Mouse (Mus musculus): ENCODE results near the gene Ankar. TPM values are rescaled to one million over a fixed set of nuclear protein-coding genes. Genes with fewer than 3 reads are reported as not detected.

Gene Ankar
- polyA plus RNA-seq, 1 experiment from 2014 or later = not detected

- 70% methylated on average over 5 of the region's 5 CpGs for WGBS (ENCODE audit: missing documents)
- no peak overlapping the region for H3K27ac ChIP-seq
- H3K4me3 ChIP-seq (ENCODE audit: inconsistent target) = no peak overlapping the region
- H3K36me3 ChIP-seq (ENCODE audit: inconsistent target) = peaks cover 21% of the 10 kb centered on the region; the same call in 1 of the 2 replicates
- H3K79me2 ChIP-seq (ENCODE audit: inconsistent target) = no peaks in the 10 kb centered on the region
Observed at GRCm38 (mm10) chr1:72635221-72635620, 65.2 kb downstream of the Ankar start.

DNA sequence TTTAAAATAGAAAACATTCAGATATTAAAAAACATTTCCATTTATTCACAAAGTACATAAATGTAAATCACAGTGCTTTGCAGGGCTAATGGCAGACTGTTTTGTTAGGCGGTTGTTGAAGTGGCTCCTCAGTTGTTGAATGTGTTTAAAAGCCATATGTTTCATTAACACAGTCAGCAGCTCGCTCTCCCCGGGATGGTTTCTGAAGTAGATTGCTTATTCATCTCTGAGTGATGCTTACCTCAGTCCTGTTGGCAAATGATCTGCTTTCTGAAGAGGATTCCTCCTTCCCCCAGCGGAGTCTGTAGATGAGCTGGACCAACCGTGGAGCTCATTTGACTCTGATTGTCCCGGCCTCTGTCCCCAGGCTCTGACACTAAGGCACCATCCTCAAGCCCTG lies 88.2 kb downstream of the Ankar start:
- 95% methylated on average over 6 of the region's 6 CpGs for WGBS (ENCODE audit: missing documents)
- Histone ChIP-seq H3K36me3 (ENCODE audit: inconsistent target) (peaks cover 65% of the 10 kb centered on the region), H3K79me2 (ENCODE audit: inconsistent target) (no peaks in the 10 kb centered on the region), H3K4me3 (ENCODE audit: inconsistent target) (no peak overlapping the region), H3K27ac (no peak overlapping the region)

DNA sequence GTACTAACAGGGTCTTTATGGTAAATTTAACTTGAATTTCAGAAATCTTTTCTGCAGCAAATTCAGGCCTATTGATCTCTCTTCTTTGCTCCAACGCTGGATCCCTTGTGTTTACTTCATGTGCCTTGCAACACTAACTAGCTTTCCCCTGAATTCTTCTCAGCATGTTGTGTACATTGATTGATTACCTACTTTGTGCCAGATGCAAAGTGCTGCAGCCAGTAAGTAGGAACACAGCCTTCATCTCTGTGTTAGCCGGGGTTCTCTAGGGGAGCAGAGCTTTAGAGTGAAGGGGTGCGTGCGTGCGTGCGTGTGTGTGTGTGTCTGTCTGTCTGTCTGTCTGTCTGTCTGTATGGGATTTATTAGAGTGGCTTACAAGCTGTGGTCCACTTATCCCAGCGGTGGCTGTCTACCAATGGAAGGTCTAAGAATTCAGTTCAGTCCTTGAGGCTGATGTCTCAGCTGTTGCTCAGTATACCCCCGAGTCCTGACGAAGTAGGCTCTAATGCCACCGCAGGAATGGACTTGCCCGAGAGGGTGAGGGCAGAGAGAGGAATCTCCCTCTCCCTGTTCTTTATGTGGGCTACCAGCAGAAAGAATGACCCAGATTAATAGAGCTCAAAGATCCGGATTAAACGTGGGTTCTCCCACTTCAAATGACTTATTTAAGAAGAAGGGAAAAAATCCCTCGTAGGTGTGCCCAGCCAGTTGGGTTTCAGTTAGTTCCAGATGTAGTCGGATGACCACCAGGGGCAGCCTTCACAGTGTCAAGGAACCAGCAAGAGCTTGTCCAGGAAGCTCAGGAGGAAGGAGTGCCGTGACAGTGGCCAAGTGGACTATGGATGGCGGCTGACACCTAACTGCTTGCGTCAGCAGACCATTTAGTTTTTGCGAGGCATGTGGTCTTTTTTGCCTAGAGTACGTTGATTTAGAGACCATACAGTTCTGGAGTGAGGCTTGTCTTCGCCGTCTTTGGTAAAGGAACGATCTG lies 90.2 kb downstream of the Ankar start:
- Histone ChIP-seq H3K36me3 (ENCODE audit: inconsistent target) (peaks cover 46% of the 10 kb centered on the region), H3K27ac (no peak overlapping the region), H3K79me2 (ENCODE audit: inconsistent target) (no peaks in the 10 kb centered on the region), H3K4me3 (ENCODE audit: inconsistent target) (no peak overlapping the region)
- WGBS (ENCODE audit: missing documents) = 93% methylated on average over 23 of the region's 23 CpGs

- 95% methylated on average over 10 of the region's 10 CpGs for WGBS (ENCODE audit: missing documents)
- Histone ChIP-seq H3K79me2 (ENCODE audit: inconsistent target) (no peaks in the 10 kb centered on the region), H3K27ac (no peak overlapping the region), H3K4me3 (ENCODE audit: inconsistent target) (no peak overlapping the region), H3K36me3 (ENCODE audit: inconsistent target) (peaks cover 37% of the 10 kb centered on the region)
Observed at GRCm38 (mm10) chr1:72609129-72609528, 91.2 kb downstream of the Ankar start.

DNA sequence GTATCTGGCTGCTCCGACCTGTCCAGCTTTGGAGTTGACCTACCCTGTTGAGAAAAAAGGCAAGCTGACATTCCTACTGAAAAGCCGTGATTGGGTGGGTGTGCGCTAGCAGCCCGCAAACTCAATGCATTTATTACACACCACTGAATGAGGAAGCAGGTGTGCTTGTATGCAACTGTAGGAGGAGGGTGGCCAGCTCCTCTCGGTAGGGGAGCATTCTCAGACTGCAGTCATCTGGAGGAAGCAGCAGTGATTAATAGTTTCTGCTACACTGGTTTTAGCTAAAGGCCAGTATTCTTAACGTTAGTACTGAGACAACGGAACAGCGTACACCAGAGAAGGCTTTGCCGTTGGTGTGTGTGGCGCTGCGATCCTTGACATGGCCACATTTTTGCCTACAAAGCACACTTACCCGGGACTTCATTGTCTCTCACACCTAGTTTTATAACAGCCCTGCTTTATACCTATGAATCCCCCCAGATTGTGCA lies 94.1 kb downstream of the Ankar start:
- Histone ChIP-seq H3K27ac (no peak overlapping the region), H3K79me2 (ENCODE audit: inconsistent target) (no peaks in the 10 kb centered on the region), H3K36me3 (ENCODE audit: inconsistent target) (peaks cover 22% of the 10 kb centered on the region), H3K4me3 (ENCODE audit: inconsistent target) (no peak overlapping the region)
- WGBS (ENCODE audit: missing documents) = 87% methylated on average over 12 of the region's 12 CpGs

DNA sequence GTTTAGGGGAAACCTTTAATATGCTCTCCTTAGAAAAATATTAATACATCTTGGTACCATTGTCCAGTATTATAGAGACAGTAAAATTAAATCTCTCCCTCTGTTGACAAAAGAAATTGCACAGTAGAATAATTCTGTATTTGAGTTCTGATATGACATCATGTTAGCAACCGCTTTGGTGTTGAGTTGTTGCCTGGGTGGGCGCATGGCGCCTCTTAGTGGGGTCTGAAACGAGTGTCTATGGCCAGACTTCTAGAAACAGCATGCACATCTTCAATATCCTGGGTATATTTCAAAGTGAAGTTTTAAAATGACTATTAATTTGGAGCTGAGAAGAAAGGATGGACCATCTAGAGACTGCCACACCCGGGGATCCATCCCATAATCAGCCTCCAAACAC lies 97.6 kb downstream of the Ankar start:
- 98% methylated on average over 5 of the region's 5 CpGs for WGBS (ENCODE audit: missing documents)
- H3K27ac ChIP-seq = no peak overlapping the region
- no peak overlapping the region for H3K4me3 ChIP-seq (ENCODE audit: inconsistent target)
- H3K79me2 ChIP-seq (ENCODE audit: inconsistent target) = no peaks in the 10 kb centered on the region
- peaks cover 38% of the 10 kb centered on the region; the same call in 1 of the 2 replicates for H3K36me3 ChIP-seq (ENCODE audit: inconsistent target)

- Histone ChIP-seq H3K79me2 (ENCODE audit: inconsistent target) (no peaks in the 10 kb centered on the region), H3K4me3 (ENCODE audit: inconsistent target) (no peak overlapping the region), H3K27ac (no peak overlapping the region), H3K36me3 (ENCODE audit: inconsistent target) (peaks cover 44% of the 10 kb centered on the region; the same call in 1 of the 2 replicates)
- 94% methylated on average over 5 of the region's 5 CpGs for WGBS (ENCODE audit: missing documents)
Observed at GRCm38 (mm10) chr1:72602186-72602585, 98.2 kb downstream of the Ankar start.

DNA sequence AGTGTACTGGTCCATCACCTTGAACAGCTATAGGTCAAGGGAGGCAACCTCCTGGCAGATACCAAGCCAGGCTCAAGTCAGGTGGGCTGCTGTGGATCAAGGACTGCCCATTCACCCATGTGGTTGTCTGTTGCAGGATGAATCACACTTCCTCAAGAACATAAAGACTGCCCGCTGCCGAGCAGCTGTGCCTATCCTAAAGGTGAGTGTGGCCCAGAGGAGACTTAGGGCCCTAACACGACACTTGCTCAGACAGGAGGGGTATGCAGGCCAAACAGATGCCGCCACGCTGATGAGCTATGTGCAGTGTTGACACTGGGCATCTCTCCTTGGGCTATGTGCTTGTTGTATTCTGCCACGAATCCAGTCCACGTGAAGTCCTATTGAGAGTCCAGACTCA lies 99.1 kb downstream of the Ankar start:
- 93% methylated on average over 7 of the region's 7 CpGs for WGBS (ENCODE audit: missing documents)
- H3K4me3 ChIP-seq (ENCODE audit: inconsistent target) = no peak overlapping the region
- H3K36me3 ChIP-seq (ENCODE audit: inconsistent target) = peaks cover 54% of the 10 kb centered on the region; the same call in 1 of the 2 replicates
- no peaks in the 10 kb centered on the region for H3K79me2 ChIP-seq (ENCODE audit: inconsistent target)
- H3K27ac ChIP-seq = no peak overlapping the region

DNA sequence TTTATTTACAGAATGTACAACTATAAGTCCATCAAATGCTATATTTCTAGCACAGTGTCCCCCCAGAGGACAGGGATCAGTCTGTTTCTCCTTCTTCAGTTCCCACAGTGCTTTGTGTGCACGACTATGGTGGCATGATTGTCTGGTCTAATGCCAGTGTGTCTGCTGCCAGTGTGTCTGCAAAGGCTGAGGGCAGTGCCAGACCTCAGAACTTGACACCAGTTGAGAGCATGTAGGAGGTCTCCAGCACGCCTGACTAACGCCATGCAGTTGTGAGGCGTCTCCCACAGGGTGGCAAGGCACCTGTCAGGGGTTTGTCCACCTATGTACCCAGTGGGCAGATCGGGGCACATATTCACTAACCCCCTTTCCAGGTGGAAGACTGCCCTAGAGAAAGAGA lies 99.6 kb downstream of the Ankar start:
- 97% methylated on average over 5 of the region's 5 CpGs for WGBS (ENCODE audit: missing documents)
- Histone ChIP-seq H3K79me2 (ENCODE audit: inconsistent target) (no peaks in the 10 kb centered on the region), H3K4me3 (ENCODE audit: inconsistent target) (no peak overlapping the region), H3K36me3 (ENCODE audit: inconsistent target) (peaks cover 58% of the 10 kb centered on the region; the same call in 1 of the 2 replicates), H3K27ac (no peak overlapping the region)

- H3K27ac ChIP-seq = no peak overlapping the region
- 79% methylated on average over 21 of the region's 21 CpGs for WGBS (ENCODE audit: missing documents)
- H3K4me3 ChIP-seq (ENCODE audit: inconsistent target) = no peak overlapping the region
- H3K79me2 ChIP-seq (ENCODE audit: inconsistent target) = no peaks in the 10 kb centered on the region
- H3K36me3 ChIP-seq (ENCODE audit: inconsistent target) = peaks cover 71% of the 10 kb centered on the region; the same call in 1 of the 2 replicates
Observed at GRCm38 (mm10) chr1:72599146-72600101, 101.0 kb downstream of the Ankar start.

- Histone ChIP-seq H3K27ac (no peak overlapping the region), H3K79me2 (ENCODE audit: inconsistent target) (no peaks in the 10 kb centered on the region), H3K36me3 (ENCODE audit: inconsistent target) (peaks cover 88% of the 10 kb centered on the region; the same call in 1 of the 2 replicates), H3K4me3 (ENCODE audit: inconsistent target) (no peak overlapping the region)
- WGBS (ENCODE audit: missing documents) = 88% methylated on average over 5 of the region's 5 CpGs
Observed at GRCm38 (mm10) chr1:72596231-72596630, 104.1 kb downstream of the Ankar start.

- Histone ChIP-seq H3K27ac (no peak overlapping the region), H3K79me2 (ENCODE audit: inconsistent target) (no peaks in the 10 kb centered on the region), H3K36me3 (ENCODE audit: inconsistent target) (peaks cover 88% of the 10 kb centered on the region; the same call in 1 of the 2 replicates), H3K4me3 (ENCODE audit: inconsistent target) (no peak overlapping the region)
- 93% methylated on average over 11 of the region's 12 CpGs for WGBS (ENCODE audit: missing documents)
Observed at GRCm38 (mm10) chr1:72595686-72596085, 104.7 kb downstream of the Ankar start.

GRCm38 (mm10) chr1:72593340-72593951 lies 106.9 kb downstream of the Ankar start:
- H3K4me3 ChIP-seq (ENCODE audit: inconsistent target) = no peak overlapping the region
- H3K79me2 ChIP-seq (ENCODE audit: inconsistent target) = no peaks in the 10 kb centered on the region
- H3K36me3 ChIP-seq (ENCODE audit: inconsistent target) = peaks cover 77% of the 10 kb centered on the region; the same call in 1 of the 2 replicates
- H3K27ac ChIP-seq = no peak overlapping the region
- 88% methylated on average over 17 of the region's 20 CpGs for WGBS (ENCODE audit: missing documents)

All from macrophage (primary cell).